Mouse (Mus musculus) limb, embryonic 14.5 days (tissue): Measurements from ENCODE around the gene Tldc1. TPM values are rescaled to one million over a fixed set of nuclear protein-coding genes. Genes with fewer than 3 reads are reported as not detected.

Experiments
- ATAC-seq: fragments of 200-750 bp; cut with Nextera tagmentation; 2 replicates; pipeline ENCODE4 v1.8.0; 2017; ENCODE audit warnings: low read depth, moderate number of reproducible peaks, moderate TSS enrichment; ENCODE audit not compliant: low FRiP score
- DNase-seq: peaks from one replicate; pipeline ENCODE4 v3.0.0-alpha.2; 2015; ENCODE audit warnings: low spot score
- H3K27ac ChIP-seq: fragments of 300-500 bp; sonication (generic); replicated peaks from 2 replicates; pipeline ENCODE4 v1.5.1; 2014; ENCODE audit warnings: low read depth, mild to moderate bottlenecking, low read length, moderate library complexity, mixed read lengths
- H3K27me3 ChIP-seq: fragments of 300-500 bp; sonication (generic); 2 replicates; pipeline ENCODE4 v1.6.1; 2014; ENCODE audit warnings: low read length, mixed read lengths; ENCODE audit not compliant: control insufficient read depth, insufficient read depth
- H3K36me3 ChIP-seq: fragments of 300-500 bp; sonication (generic); 2 replicates; pipeline ENCODE4 v1.6.1; 2014; ENCODE audit warnings: mild to moderate bottlenecking, low read length, moderate library complexity, mixed read lengths; ENCODE audit not compliant: control insufficient read depth, insufficient read depth
- H3K4me1 ChIP-seq: fragments of 300-500 bp; sonication (generic); 2 replicates; pipeline ENCODE4 v1.6.1; 2014; ENCODE audit warnings: antibody characterized with exemption, low read length, mixed read lengths; ENCODE audit not compliant: control insufficient read depth, insufficient read depth
- H3K4me2 ChIP-seq: fragments of 300-500 bp; sonication (generic); replicated peaks from 2 replicates; pipeline ENCODE4 v1.6.1; 2014; ENCODE audit warnings: low read depth, mild to moderate bottlenecking, low read length, moderate library complexity; ENCODE audit not compliant: severe bottlenecking
- H3K4me3 ChIP-seq: fragments of 300-500 bp; sonication (generic); replicated peaks from 2 replicates; pipeline ENCODE4 v1.5.1; 2014; ENCODE audit warnings: low read length
- H3K9ac ChIP-seq: fragments of 300-500 bp; sonication (generic); 2 replicates; pipeline ENCODE4 v1.6.1; 2014; ENCODE audit warnings: mild to moderate bottlenecking, low read depth, low read length, moderate library complexity; ENCODE audit not compliant: severe bottlenecking
- H3K9me3 ChIP-seq: fragments of 300-500 bp; sonication (generic); 2 replicates; pipeline ENCODE4 v1.6.1; 2016; ENCODE audit warnings: low read length; ENCODE audit not compliant: control insufficient read depth
- POLR2A ChIP-seq: fragments of 200-500 bp; IDR thresholded peaks from 2 replicates; pipeline ENCODE4 v1.8.0; 2012; ENCODE audit warnings: inconsistent platforms, mild to moderate bottlenecking, moderate library complexity, borderline replicate concordance; ENCODE audit not compliant: insufficient read depth, insufficient read length; ENCODE audit errors: extremely low read depth
- WGBS: fragments of 180-500 bp; shearing (Covaris S2); extraction: QIAGEN DNeasy Blood & Tissue Kit; methylation state at CpG from one replicate; pipeline ENCODE4 v1.1.7; 2014; 5-methylcytosine and 5-hydroxymethylcytosine counted together
- polyA plus RNA-seq, 2 experiments: library from polyadenylated mRNA; depleted of rRNA in 1 of 2; stranded (reverse) in 1 of 2; unstranded in 1 of 2; fragments of >200 nt; fragmentation: Nextera tagmentation in 1 of 2; extraction: Ambion mirVana in 1 of 2; gene quantifications; 2 replicates each; pipeline versions ENCODE4 v1.2.1 to v1.2.3; 2012 to 2014

The Tldc1 gene
- polyA plus RNA-seq, 2 experiments: 5.1 to 10.6 TPM

DNA sequence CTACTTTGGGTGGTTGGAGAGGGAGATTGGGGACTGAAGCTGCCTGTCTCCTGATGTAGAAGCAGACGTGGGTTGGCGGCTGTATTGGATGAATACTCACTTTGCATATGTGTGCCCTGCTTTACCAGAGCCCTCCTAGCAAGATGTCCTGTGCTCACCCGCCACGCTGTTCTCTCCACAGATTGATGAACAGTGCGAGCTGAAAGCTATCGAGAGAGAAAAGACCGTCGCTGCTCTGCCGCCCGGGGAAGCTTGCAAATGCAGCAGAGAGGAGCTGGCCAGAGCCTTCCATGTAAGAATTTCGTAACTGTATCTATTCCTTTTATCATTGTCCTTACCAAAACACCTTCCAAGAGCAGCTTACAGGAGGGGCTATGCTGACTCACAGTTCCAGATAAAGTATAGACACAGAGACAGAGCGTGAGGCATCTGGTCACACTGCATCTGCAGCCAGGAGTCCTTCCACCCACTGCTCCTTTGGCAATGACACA lies 59.2 kb downstream of the Tldc1 start:
- Histone ChIP-seq H3K36me3 (no peaks in the 10 kb centered on the region), H3K27ac (no peak overlapping the region), H3K4me2 (no peak overlapping the region), H3K4me1 (no peaks in the 10 kb centered on the region), H3K9ac (no peak overlapping the region), H3K4me3 (no peak overlapping the region), H3K9me3 (no peaks in the 10 kb centered on the region), H3K27me3 (no peaks in the 10 kb centered on the region; the same call in 1 of the 2 replicates)
- ATAC-seq (no peak), DNase-seq (no peak)
- TF ChIP-seq POLR2A: no peak
- WGBS: 72% methylated on average over 12 of the region's 12 CpGs

DNA sequence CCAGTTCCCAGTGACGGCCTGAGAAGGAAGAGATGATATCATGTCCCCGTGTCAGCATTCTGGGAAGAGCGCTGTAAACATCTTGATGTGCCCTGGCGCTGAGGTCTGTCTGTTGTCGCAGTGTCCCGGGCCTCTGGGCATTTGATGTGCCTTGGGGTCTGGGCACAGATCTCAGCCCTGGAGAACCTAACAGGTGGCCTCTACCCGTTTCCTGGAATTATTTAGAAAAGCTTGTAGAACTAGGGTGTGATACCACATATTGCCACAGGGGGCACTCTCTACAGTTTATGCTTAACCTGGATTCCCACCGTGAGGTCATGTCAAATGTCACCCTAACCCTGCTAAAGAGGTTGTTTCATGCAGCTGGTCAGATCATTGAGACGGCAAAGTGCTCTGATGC lies 60.5 kb downstream of the Tldc1 start:
- Histone ChIP-seq H3K4me1 (no peaks in the 10 kb centered on the region), H3K4me2 (no peak overlapping the region), H3K27me3 (no peaks in the 10 kb centered on the region; the same call in 1 of the 2 replicates), H3K9me3 (no peaks in the 10 kb centered on the region), H3K36me3 (no peaks in the 10 kb centered on the region), H3K27ac (no peak overlapping the region), H3K9ac (no peak overlapping the region), H3K4me3 (no peak overlapping the region)
- ATAC-seq: no peak
- DNase-seq: no peak
- 65% methylated on average over 9 of the region's 9 CpGs for whole genome bisulfite sequencing
- TF ChIP-seq POLR2A: no peak

DNA sequence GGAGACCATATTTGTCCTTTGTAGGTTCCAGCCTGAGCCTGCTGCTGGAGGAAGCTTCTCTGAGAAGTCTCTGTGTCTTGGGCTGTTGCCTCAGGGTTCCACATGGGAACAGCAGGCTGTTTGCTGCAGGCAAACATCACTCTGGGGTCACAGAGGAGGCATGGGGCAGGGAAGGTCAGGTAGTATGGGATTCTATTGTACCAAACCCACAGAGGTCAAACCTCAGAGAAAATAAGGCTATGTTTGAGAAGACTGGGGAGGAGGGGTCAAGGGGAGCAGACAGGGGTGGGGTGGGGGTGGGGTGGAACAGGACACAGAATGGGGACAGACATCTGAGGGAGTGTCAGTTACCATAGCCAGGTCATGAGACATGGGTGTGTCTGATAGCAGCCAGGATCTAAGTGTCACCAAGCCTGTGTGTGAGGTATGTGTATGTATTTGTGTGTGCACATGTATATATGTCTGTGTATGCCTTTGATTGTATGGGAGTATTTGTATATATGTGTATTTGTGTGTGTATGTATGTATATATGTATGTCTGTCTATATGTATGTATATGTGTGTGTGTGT lies 61.4 kb downstream of the Tldc1 start:
- no peak for TF ChIP-seq POLR2A
- no peaks in the 10 kb centered on the region for H3K4me1 ChIP-seq

DNA sequence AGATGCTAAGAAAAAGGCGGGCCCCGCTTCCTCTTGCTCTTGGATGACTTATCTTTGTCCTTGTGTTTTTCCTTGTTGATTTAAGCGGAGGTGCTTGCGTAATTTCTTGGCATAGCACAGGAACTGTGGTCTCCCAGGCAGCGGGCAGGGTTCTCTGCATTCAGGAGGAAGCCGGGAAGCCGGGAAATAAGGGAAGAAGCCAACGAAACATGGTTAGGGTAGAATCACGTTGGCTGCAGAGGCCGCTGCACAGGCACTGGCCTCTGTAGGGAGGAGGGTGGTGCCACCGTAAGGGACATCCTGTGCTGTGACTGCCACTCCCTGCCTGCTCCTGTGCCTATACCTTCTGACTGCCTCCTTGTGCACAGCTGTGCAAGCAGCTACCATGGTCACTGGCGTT lies 63.0 kb downstream of the Tldc1 start:
- H3K9ac ChIP-seq: no peak overlapping the region
- no peak overlapping the region for H3K4me3 ChIP-seq
- DNase-seq: no peak
- no peaks in the 10 kb centered on the region; the same call in 1 of the 2 replicates for H3K27me3 ChIP-seq
- H3K4me1 ChIP-seq: no peaks in the 10 kb centered on the region
- TF ChIP-seq POLR2A: no peak
- no peak overlapping the region for H3K27ac ChIP-seq
- no peak overlapping the region for H3K4me2 ChIP-seq
- H3K9me3 ChIP-seq: no peaks in the 10 kb centered on the region
- 74% methylated on average over 12 of the region's 12 CpGs for WGBS
- no peaks in the 10 kb centered on the region for H3K36me3 ChIP-seq
- ATAC-seq: no peak

More for the DNA sequence above, 61.4 kb downstream of the Tldc1 start:
- DNase-seq (no peak), ATAC-seq (no peak)
- H3K4me3 ChIP-seq: no peak overlapping the region
- H3K27me3 ChIP-seq: no peaks in the 10 kb centered on the region; the same call in 1 of the 2 replicates
- H3K4me2 ChIP-seq: no peak overlapping the region
- no peaks in the 10 kb centered on the region for H3K9me3 ChIP-seq
- H3K27ac ChIP-seq: no peak overlapping the region
- H3K36me3 ChIP-seq: no peaks in the 10 kb centered on the region
- H3K9ac ChIP-seq: no peak overlapping the region

DNA sequence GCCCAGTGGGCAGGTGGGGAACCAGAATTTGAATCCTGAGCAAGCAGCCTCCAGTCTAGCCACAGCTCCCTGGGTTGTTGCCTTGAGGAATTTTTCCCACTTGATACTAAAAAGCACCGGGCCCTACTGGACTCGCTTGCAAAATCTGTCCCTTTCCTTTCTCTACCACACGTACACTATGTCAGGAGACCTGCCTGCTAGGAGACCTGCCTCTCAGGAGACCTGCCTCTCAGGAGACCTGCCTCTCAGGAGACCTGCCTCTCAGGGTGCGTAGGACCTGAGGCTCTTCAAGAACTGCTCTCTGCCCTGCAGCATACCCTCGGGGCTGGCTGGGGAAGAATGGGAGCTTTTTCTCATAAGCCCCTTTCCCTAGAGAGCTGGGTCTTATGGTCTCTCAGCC lies 64.8 kb downstream of the Tldc1 start:
- H3K27me3 ChIP-seq: no peaks in the 10 kb centered on the region; the same call in 1 of the 2 replicates
- H3K9ac ChIP-seq: no peak overlapping the region
- 0 out of 2 replicates have a peak, but pooled peaks cover 4% of the 10 kb centered on the region for H3K4me1 ChIP-seq
- no peaks in the 10 kb centered on the region for H3K36me3 ChIP-seq
- no peak for ATAC-seq
- 78% methylated on average over 5 of the region's 5 CpGs for WGBS
- H3K9me3 ChIP-seq: no peaks in the 10 kb centered on the region
- H3K27ac ChIP-seq: no peak overlapping the region
- no peak overlapping the region for H3K4me2 ChIP-seq
- no peak for TF ChIP-seq POLR2A
- DNase-seq: no peak
- H3K4me3 ChIP-seq: no peak overlapping the region
